Mouse (Mus musculus): ENCODE data around the gene Prss8. TPM values are rescaled to one million over a fixed set of nuclear protein-coding genes. Genes with fewer than 3 reads are reported as not detected.
A peak's percentile ranks its signal among the peaks of the same experiment; 100 is the strongest.

The Prss8 gene
- polyA plus RNA-seq (2015; fragmentation: Nextera tagmentation; extraction: Ambion mirVana), result 82.2 and 90.8 TPM in 2 replicates

DNA sequence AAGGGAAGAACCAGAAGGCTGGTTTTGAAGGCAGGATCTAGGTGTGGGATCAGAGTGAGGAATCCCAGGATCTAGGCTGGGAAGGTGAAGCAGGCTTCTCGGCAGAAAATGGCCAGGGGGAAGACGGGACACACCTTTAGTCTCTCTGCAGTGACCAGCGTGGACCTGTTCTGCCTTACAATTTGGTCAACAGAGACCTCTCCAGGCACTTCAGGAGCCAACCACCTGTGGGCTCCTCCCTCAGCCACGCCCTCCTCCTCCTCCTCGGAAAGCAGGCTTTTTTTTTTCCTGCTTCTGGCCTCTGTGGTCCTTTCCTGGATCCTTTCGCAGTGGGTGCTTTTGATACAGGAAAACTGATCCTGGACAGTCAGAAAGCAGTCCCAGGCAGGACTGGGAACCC is at the start of gene Prss8:
Prss8 (minus strand) TSS at position 182 of the 400 bp plus-strand sequence.
- peak within 1 kb of the TSS; percentile 75 for H3K9ac ChIP-seq (ENCODE audit: low read depth, low read length)
- peak within 1 kb of the TSS; percentile 83 for H3K27ac ChIP-seq (ENCODE audit: low read length)
- 11% methylated on average over 6 of the region's 6 CpGs for WGBS
- peak; percentile 39 for ATAC-seq
- no peaks in the 10 kb centered on the region for H3K9me3 ChIP-seq (ENCODE audit: control insufficient read depth, low read length)
- H3K36me3 ChIP-seq (ENCODE audit: control insufficient read depth, insufficient read depth, low read length), result 0 out of 2 replicates have a peak, but pooled peaks cover 3% of the 10 kb centered on the region
- no peaks in the 10 kb centered on the region for H3K27me3 ChIP-seq (replicated peaks; ENCODE audit: control insufficient read depth, insufficient read depth, low read length)
- H3K4me2 ChIP-seq (ENCODE audit: low read depth, low read length), result peak within 1 kb of the TSS; percentile 42
- peaks cover 47% of the 10 kb centered on the region for H3K4me1 ChIP-seq (ENCODE audit: control insufficient read depth, insufficient read depth, low read length)
- H3K4me3 ChIP-seq (ENCODE audit: low read length), result peak within 1 kb of the TSS; percentile 57

DNA sequence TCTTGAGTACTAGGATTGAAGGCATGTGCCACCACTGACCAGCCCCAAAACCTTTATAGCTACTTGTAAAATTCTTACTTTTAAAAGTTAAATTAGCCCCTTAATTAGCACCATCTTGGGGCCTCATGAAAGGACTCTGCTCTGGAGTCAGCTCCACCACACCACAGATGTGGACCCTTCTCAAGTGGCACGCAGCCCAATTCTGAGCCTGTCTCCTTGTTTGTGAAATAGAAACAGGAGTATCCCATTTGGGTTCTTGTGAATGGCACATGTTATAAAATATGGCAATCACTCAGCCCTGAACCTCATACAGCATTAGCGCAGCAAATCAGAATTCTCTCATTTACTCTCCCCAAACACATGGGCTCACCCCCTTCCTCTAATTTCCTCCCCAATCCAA is 49.0 kb upstream of the Prss8 start:
- Histone ChIP-seq H3K9me3 (ENCODE audit: control insufficient read depth, low read length) (no peaks in the 10 kb centered on the region), H3K27me3 (replicated peaks; ENCODE audit: control insufficient read depth, insufficient read depth, low read length) (no peaks in the 10 kb centered on the region), H3K27ac (ENCODE audit: low read length) (no peak overlapping the region), H3K4me1 (ENCODE audit: control insufficient read depth, insufficient read depth, low read length) (no peaks in the 10 kb centered on the region), H3K9ac (ENCODE audit: low read depth, low read length) (no peak overlapping the region), H3K4me2 (ENCODE audit: low read depth, low read length) (no peak overlapping the region), H3K4me3 (ENCODE audit: low read length) (no peak overlapping the region), H3K36me3 (ENCODE audit: control insufficient read depth, insufficient read depth, low read length) (peaks cover 40% of the 10 kb centered on the region)
- no peak for ATAC-seq
- 94% methylated on average over 2 of the region's 2 CpGs for WGBS

DNA sequence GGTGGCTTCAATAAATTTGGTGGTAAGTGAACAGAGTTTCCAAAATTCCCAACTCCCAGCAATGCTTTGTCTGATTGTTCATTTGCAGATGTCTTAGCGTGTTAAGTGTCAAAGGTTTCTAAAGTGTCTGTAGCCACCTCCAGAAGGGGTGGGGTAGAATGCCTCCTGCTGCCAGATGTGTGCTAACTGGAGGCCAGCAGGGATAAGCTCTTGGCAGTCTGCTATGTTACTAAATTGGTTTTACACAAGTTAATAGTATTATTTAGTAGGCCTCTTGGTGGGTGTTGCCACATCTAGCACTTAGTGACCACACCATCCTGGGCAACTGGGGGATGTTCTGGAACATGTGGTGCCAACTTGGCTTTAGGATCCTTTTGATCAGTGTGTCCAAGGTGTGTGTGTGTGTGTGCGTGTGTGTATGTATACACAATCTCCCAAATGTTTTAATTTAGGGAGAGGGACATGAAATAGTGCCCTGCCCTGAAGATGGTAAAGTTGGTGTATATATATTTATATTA is 44.6 kb upstream of the Prss8 start:
- Histone ChIP-seq H3K4me2 (ENCODE audit: low read depth, low read length) (no peak overlapping the region), H3K27ac (ENCODE audit: low read length) (no peak overlapping the region), H3K4me3 (ENCODE audit: low read length) (no peak overlapping the region), H3K4me1 (ENCODE audit: control insufficient read depth, insufficient read depth, low read length) (peaks cover 5% of the 10 kb centered on the region), H3K36me3 (ENCODE audit: control insufficient read depth, insufficient read depth, low read length) (peaks cover 42% of the 10 kb centered on the region), H3K9me3 (ENCODE audit: control insufficient read depth, low read length) (no peaks in the 10 kb centered on the region), H3K27me3 (replicated peaks; ENCODE audit: control insufficient read depth, insufficient read depth, low read length) (no peaks in the 10 kb centered on the region), H3K9ac (ENCODE audit: low read depth, low read length) (no peak overlapping the region)
- ATAC-seq, result no peak
- WGBS, result 88% methylated on average over 2 of the region's 2 CpGs

DNA sequence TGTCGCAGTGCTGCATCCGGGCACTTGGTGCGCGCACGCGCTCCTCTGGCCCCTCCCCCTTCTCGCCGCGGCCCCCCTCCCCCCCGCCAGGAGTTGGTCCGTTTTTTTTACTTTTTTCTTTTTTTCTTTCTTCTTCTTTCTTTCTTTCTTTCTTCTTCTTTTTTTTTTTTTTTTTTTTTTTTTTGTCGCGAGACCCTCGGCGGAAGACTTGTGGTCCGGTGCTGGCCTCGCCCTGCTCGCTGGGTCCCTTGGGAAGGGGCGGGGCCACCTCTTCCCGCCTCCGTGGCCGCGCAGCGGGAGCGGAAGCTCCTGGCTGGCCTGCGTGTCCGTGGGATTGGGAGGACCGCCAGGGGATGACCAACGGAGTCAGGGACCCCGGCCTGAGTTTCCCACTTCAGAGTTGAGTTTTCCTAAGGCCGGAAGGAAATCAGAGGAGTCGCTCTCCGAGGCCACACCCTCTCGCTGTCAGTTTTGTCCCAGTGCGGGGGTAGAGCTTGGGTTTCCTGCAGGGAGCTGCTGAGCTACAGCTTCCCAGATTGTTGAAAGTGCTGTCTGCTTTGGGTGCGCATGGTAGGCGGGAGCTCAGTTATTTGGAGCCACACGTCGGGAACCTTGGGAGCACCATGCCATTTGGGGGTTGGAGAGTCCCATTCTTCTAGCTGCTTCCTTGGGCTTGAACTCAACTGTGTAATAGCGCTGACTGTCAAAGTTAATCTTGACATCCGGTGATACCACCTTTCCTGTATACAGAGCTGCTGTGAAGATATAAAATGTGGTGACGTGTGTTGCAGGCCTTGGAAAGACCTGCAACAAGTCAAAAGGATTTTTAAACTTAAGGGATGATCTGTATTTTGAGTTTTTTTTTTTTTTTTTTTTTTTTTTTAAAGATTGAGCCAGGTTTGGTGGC is 38.3 kb upstream of the Prss8 start:
- H3K4me2 ChIP-seq (ENCODE audit: low read depth, low read length), result peak overlapping the region; percentile 86
- 1% methylated on average over 38 of the region's 42 CpGs for WGBS
- ATAC-seq, result peak; percentile 54

DNA sequence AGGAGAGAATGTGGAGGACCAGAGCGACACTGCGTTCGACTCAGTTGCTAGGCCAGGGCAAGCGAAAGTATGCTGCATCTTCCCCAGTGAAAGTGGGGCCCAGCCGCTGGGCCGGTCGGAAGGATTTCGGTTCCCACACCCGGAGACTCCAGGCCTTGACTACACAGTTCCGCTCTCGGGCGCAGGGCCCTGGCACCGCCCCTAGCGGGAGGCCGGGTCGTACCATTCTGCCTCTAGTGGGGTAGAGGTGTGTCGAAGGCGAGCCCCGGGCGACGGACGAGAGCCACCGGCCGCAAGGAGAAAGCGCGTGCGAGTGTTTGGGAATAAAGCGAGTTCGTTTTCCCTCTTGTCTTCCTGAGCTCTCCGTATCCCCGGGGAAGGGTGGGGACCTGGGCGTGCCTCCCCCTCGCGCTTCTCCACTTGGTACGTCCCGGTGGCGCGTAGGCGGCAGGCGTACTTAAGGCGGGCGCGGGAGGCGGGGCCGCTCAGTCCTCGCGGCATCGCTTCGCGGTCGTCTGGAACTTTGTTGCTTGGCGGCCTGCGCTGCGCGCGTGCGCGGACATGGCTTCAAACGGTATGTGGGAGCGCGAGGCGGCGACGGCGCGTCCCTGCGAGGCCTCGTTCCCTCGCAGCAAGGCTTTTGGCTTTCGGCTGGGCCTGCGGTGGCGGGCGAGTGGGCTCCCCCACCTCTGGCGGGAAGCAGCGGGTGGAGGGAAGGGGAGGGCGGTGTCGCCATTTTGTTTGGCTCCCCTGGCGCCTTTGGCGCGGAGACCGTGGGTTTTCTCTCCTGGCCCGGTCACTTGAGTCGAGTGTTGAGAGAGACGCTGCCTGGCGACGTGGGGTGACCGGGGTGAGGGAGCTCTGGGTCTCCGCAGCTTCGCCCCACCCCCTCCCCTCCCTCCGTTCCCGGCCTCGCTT is 37.4 kb upstream of the Prss8 start, which contains the start of gene Fus:
Fus (plus strand) TSS at position 454 of the 918 bp plus-strand sequence.
- peak within 1 kb of the TSS; percentile 95 for H3K4me3 ChIP-seq (ENCODE audit: low read length)
- H3K27me3 ChIP-seq (replicated peaks; ENCODE audit: control insufficient read depth, insufficient read depth, low read length), result no peaks in the 10 kb centered on the region
- WGBS, result under 1% methylated on average over 92 of the region's 92 CpGs
- peak within 1 kb of the TSS; percentile 99 for H3K9ac ChIP-seq (ENCODE audit: low read depth, low read length)
- peak within 1 kb of the TSS; percentile 98 for H3K27ac ChIP-seq (ENCODE audit: low read length)
- peaks cover 12% of the 10 kb centered on the region for H3K4me1 ChIP-seq (ENCODE audit: control insufficient read depth, insufficient read depth, low read length)
- peak within 1 kb of the TSS; percentile 86 for H3K4me2 ChIP-seq (ENCODE audit: low read depth, low read length)
- H3K36me3 ChIP-seq (ENCODE audit: control insufficient read depth, insufficient read depth, low read length), result peaks cover 15% of the 10 kb centered on the region
- peak; percentile 94 for ATAC-seq
- H3K9me3 ChIP-seq (ENCODE audit: control insufficient read depth, low read length), result no peaks in the 10 kb centered on the region

More for the DNA sequence above, 38.3 kb upstream of the Prss8 start:
- H3K4me1 ChIP-seq (ENCODE audit: control insufficient read depth, insufficient read depth, low read length), result peaks cover 12% of the 10 kb centered on the region
- peaks cover 19% of the 10 kb centered on the region for H3K36me3 ChIP-seq (ENCODE audit: control insufficient read depth, insufficient read depth, low read length)
- H3K4me3 ChIP-seq (ENCODE audit: low read length), result peak overlapping the region; percentile 95
- H3K27ac ChIP-seq (ENCODE audit: low read length), result peak overlapping the region; percentile 98
- H3K9me3 ChIP-seq (ENCODE audit: control insufficient read depth, low read length), result no peaks in the 10 kb centered on the region
- H3K27me3 ChIP-seq (replicated peaks; ENCODE audit: control insufficient read depth, insufficient read depth, low read length), result no peaks in the 10 kb centered on the region
- H3K9ac ChIP-seq (ENCODE audit: low read depth, low read length), result peak overlapping the region; percentile 99

DNA sequence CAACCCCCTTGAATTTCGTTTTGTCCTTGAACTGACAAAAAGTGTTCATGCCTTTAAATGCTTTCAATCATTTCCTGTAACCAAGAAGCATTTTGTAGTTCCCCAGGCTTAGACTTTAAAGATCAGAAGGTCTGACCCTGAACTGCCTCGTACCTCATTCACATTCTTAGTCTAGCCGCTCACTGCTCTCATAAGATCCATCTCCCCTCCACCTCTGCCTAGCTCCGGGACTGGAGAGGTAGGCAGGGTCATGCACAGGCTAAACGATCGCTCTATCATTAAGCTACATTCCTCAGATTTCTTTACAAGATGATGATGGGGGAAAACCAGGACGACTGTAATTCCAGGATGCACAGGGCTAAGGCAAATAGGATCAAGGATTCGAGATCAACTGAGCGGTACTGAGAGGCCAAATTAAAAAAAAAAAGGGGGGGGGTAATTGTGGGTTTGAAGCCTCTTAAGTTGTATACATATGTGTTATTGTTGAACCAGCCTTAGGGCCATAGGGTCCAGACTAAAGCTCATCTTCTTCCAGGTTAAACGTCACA is 36.5 kb upstream of the Prss8 start:
- H3K4me1 ChIP-seq (ENCODE audit: control insufficient read depth, insufficient read depth, low read length), result peaks cover 12% of the 10 kb centered on the region
- WGBS, result 12% methylated on average over 10 of the region's 10 CpGs
- peak; percentile 17 for ATAC-seq
- peak overlapping the region; percentile 98 for H3K27ac ChIP-seq (ENCODE audit: low read length)
- no peaks in the 10 kb centered on the region for H3K27me3 ChIP-seq (replicated peaks; ENCODE audit: control insufficient read depth, insufficient read depth, low read length)
- peak overlapping the region; percentile 73 for H3K4me2 ChIP-seq (ENCODE audit: low read depth, low read length)
- H3K9me3 ChIP-seq (ENCODE audit: control insufficient read depth, low read length), result no peaks in the 10 kb centered on the region
- peak overlapping the region; percentile 95 for H3K4me3 ChIP-seq (ENCODE audit: low read length)
- peaks cover 8% of the 10 kb centered on the region; the same call in 1 of the 2 replicates for H3K36me3 ChIP-seq (ENCODE audit: control insufficient read depth, insufficient read depth, low read length)
- peak overlapping the region; percentile 99 for H3K9ac ChIP-seq (ENCODE audit: low read depth, low read length)

DNA sequence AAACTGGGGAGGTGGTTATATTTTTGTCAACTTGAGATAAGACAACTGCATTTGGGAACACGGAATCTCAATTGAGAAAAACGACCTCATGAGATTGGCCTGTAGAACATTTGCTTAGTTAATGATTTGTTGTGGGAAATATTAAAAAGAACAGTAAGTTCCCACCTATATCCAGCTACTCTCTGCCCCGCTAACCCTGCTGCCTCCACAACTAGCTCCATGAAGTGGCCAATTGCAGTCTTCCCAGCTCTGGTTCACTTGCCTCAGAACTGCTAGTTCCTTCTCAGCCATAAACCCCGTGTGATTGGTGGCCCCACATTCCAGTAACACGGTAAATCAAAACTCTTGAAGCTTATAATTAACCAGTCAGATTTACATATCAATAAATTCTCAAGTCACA is 29.5 kb upstream of the Prss8 start:
- Histone ChIP-seq H3K4me3 (ENCODE audit: low read length) (no peak overlapping the region), H3K9me3 (ENCODE audit: control insufficient read depth, low read length) (no peaks in the 10 kb centered on the region), H3K27ac (ENCODE audit: low read length) (no peak overlapping the region), H3K4me1 (ENCODE audit: control insufficient read depth, insufficient read depth, low read length) (no peaks in the 10 kb centered on the region), H3K4me2 (ENCODE audit: low read depth, low read length) (no peak overlapping the region), H3K9ac (ENCODE audit: low read depth, low read length) (no peak overlapping the region), H3K36me3 (ENCODE audit: control insufficient read depth, insufficient read depth, low read length) (no peaks in the 10 kb centered on the region), H3K27me3 (replicated peaks; ENCODE audit: control insufficient read depth, insufficient read depth, low read length) (no peaks in the 10 kb centered on the region)
- 56% methylated on average over 5 of the region's 5 CpGs for WGBS
- no peak for ATAC-seq

DNA sequence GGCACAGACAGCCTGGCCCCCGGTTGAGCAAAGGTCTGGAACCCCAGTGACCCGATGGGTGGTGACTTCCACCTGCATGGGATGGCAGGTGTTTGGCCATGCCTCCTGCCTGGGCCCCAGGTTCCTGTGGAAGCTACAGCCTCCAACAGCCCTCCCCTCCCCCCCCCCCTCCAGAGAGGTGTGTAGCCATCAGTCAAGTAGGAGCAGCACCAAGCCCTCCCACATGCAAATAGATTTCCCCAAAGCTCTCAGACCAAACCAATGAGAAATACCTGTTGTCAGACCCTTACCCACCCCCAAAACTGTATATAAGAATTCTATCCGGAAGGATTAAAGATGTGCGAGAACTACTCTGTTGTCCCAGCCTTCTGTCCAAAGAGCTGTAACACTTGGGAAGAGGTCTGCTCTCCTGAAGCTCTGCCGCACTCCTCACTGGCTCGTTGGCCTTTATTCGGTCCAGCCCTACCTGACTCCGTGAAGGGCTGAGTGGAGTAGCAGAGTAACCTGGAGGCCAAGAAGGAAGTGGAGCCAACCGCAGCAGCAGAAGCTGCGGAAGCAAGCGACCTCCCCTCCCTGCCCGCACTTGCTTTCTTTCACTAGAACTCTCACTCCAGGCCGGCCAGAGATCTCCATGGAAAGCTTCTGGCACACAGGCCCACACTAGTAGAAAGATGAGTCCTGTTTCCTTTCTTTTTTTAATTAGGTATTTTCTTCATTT is 23.1 kb upstream of the Prss8 start:
- Histone ChIP-seq H3K27ac (ENCODE audit: low read length) (no peak overlapping the region), H3K27me3 (replicated peaks; ENCODE audit: control insufficient read depth, insufficient read depth, low read length) (no peaks in the 10 kb centered on the region), H3K4me1 (ENCODE audit: control insufficient read depth, insufficient read depth, low read length) (0 out of 2 replicates have a peak, but pooled peaks cover 2% of the 10 kb centered on the region), H3K4me3 (ENCODE audit: low read length) (no peak overlapping the region), H3K9me3 (ENCODE audit: control insufficient read depth, low read length) (no peaks in the 10 kb centered on the region), H3K9ac (ENCODE audit: low read depth, low read length) (no peak overlapping the region), H3K4me2 (ENCODE audit: low read depth, low read length) (no peak overlapping the region), H3K36me3 (ENCODE audit: control insufficient read depth, insufficient read depth, low read length) (no peaks in the 10 kb centered on the region)
- WGBS, result 46% methylated on average over 13 of the region's 13 CpGs
- no peak for ATAC-seq

Data from intestine, embryonic 16.5 days (tissue).